Mouse (Mus musculus) heart, adult 2 months (tissue): ENCODE measurements around the gene Rnf212b.

Experiments used
- CTCF ChIP-seq: fragments of 200-600 bp; IDR thresholded peaks from 2 replicates; pipeline ENCODE4 v1.8.1; 2022; ENCODE audit warnings: antibody characterized with exemption, mild to moderate bottlenecking, moderate library complexity
- POLR2A ChIP-seq: fragments of 200-500 bp; IDR thresholded peaks from 2 replicates; pipeline ENCODE4 v1.6.1; 2011; ENCODE audit warnings: mild to moderate bottlenecking, low read depth, low read length, control low read depth; ENCODE audit not compliant: insufficient read depth

DNA sequence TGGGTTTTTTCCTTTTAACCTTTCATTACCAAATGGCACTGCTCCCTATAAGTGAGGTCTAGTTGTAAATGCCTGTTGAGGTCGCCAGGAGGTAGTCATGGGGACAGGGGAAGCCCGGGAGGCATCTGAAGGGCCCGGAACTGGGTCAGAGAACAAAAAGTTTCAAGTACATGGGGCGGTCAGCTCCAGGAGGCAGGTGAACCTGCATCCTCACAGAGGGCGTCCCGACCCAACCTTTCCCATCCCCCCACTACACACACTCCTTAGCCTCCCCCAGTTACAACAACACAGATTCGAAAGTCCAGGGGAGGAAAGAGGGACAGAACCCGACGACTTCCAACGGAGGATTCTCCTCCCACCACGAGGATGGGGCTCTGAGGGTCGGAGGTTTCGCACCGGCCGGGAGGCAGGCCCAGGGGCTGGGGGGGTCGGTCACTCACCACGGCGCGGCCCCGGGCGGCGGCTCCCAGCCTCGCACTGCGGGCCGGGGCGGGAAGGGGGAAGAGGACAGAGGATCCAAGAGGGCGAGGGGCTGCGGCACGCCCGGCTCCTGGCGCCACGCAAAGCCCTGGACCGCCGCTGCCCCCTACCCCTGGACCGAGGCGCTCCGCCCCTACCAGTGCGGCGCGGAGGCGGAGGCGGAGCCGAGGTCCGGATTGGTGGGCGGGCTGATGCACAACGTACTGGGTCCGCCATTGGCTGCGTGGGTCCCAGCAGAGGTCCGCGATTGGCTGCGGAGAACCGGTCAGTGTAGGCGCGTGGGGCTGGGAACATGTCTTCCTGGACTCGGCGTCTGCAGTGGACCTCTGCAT is 49.8 kb downstream of the Rnf212b start:
- TF ChIP-seq CTCF, result no peak
- peak; percentile 72; the same call in 1 of the 2 replicates for TF ChIP-seq POLR2A
